Mouse (Mus musculus): ENCODE results near the gene Gipc3.

Gipc3 gene

GRCm38 (mm10) chr10:81342686-81343505, at the start of gene Gipc3:
TSS of gene Gipc3 (minus strand) at chr10:81343266.
- peak; percentile 58 to 78 for DNase-seq (ENCODE audit: inconsistent age in 2 of 2, low spot score in 1 of 2)

GRCm38 (mm10) chr10:81392781-81393185, 49.7 kb upstream of the Gipc3 start, which contains the start of gene Smim24:
TSS of gene Smim24 (plus strand) at chr10:81393051.
- DNase-seq (ENCODE audit: inconsistent age in 2 of 2, low spot score in 1 of 2): no peak

DNA sequence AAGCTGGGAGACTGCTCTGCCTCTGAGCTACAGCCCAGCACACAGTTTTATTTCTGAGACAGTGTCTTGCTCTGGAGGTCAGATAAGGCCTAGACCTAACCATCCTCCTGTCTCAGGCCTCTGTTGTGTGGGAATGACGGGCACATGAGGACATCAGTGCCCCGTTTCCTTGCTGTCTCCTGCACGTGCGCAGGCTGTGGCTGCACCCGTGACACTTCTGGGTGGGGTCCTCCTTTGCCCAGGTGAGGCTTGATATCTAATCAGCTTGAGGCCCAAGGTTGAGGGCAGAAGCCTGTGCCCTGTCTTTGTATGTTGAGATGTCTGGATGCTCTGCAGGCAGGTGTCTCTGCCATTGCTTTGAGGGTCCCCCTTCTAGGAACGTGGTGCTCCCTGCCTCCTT, 49.2 kb upstream of the Gipc3 start:
- DNase-seq (ENCODE audit: inconsistent age in 2 of 2, low spot score in 1 of 2): no peak

DNA sequence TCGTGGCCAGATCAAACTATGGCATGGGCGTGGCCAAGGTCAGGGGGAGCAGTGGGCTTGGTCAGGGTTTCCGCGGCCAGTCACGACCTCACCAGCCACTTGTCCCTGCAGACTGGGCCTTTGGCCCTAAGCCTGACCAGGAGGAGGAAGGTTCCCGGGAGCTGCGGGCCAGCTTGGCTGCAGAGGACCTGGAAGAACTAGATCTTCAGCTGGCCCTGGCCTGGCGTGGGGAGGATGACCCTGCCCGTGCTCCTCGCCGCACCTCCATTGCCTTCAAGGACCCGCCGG, 47.6 kb upstream of the Gipc3 start:
- DNase-seq (ENCODE audit: inconsistent age in 2 of 2, low spot score in 1 of 2): peak in 1 of 2 experiments; percentile 64

DNA sequence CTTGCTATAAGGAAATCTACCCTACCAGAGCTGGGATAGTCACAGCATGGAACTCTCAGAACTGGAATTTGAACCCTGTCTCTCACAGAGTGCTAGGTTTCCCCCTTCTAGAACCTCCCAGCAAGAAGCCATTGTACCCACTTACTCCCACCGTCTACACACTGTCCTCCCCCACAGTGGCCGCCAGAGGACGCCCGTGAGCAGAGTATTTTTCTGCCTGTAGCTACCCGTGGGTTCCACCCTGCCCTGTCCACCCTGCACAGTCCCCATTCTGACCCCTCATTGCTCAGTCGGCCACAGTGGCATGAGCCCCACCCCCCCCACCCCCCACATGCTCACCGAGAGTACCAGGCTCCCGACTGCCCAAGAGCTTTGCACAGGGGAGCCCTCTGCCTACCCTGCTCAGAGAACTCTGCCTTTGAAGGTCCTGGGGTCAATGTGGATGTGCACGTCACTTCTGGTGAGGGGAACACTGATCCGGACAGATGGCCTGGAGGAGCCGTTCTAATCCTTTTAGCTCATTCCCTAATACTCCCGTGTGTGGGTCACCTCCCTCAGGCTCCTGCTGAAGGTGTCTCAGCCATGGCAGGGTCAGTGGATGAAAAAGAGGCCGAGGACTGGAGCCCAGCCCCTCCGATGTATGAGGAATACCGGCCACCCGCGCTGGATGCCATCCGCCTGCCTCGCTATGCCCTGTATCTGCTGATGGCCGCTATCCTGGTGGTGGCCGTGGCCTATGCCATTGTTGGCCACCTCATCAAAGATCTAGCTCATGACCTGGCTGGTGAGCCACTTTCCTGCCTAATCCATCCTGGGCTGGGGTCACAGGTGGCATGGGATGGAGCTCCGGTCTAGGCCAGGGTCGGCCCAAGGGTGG, 47.0 kb upstream of the Gipc3 start:
- peak; percentile 76 to 93 for DNase-seq (ENCODE audit: inconsistent age in 2 of 2, low spot score in 1 of 2)

DNA sequence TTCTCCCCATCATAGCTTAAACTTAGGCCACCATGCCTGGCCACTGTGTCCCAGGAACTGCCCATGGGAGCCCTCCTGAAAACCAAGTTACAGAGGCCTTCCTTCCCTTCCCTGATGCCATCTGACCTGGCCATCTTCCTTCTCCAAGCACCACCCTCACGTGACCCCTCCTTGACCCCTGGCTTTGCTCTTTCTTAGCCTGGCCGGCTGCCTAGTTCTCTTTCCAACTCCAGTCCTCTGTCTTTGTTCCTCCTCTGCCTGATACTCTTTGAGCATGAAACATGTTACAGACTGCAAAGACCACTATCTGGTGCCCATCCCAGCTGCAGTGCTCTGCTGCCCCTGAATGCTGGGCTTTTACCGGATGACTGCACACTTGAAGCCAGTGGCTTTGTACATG, 46.3 kb upstream of the Gipc3 start:
- peak; percentile 69 to 85 for DNase-seq (ENCODE audit: inconsistent age in 2 of 2, low spot score in 1 of 2)

DNA sequence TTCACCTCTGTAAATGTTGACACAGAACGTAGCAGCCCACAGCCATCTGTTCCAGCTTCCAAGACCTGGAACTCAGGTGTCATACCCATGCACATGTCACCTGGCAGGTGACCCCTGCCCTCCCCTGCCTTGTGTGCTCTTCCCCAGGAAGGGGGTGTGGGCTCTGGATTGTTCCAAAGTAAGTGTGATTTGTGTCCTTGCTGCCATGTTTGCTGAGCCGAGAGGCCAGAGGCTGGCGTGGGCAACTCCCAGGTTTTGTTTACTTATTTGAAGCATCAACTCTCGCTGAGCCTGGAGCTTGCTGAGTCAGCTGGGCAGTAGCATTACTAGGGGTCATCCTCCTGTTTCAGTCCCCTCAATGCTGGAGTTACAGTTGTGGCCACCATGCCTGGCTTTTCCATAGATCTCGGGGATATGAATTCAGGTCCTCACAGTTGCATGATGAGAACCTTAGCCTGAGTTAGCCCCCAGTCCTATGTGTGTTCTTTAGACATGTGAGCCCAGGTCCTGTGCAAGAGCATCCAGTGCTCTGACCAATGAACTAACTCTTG, 45.5 kb upstream of the Gipc3 start, which contains the start of gene Gm48552:
Gm48552 (plus strand) TSS at position 501 of the 551 bp plus-strand sequence.
- DNase-seq (ENCODE audit: inconsistent age in 2 of 2, low spot score in 1 of 2): no peak

DNA sequence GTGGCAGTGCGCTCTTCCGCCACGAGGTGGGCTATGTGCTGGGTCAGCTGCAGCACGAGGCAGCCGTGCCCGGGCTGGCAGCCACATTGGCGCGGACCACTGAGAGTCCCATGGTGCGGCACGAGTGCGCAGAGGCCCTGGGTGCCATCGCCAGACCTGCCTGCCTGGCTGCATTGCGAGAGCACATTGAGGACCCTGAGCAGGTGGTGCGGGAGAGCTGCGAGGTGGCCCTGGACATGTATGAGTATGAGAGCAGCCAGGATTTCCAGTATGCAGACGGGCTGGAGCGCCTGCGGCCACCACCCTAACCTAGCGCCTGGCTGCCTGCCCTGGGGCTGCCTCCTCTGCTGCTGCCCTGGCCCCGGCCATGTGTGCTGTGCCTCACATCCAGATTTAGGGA, 44.6 kb upstream of the Gipc3 start:
- no peak for DNase-seq (ENCODE audit: inconsistent age in 2 of 2, low spot score in 1 of 2)

- DNase-seq (ENCODE audit: inconsistent age in 2 of 2, low spot score in 1 of 2): peak; percentile 42 to 63
Observed at GRCm38 (mm10) chr10:81385603-81386306, 42.7 kb upstream of the Gipc3 start.

DNA sequence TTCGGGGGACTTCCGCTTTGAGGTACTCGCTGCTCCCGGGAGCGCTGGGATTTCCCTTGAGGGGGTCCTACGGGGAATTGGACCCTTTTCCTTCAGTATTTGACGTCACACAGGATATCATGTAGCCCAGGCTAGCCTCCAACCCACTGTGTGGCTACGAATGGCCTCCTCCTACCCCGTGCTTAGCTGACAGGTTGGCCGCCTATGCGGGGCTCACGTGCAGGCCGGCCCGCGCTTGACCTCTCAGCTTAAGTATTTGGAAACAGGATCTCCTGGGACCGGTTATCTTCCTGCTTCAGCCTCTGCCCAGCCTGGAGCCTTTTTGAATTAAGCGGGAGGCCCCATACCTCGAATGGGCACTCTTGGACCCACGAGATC, 41.5 kb upstream of the Gipc3 start:
- no peak for DNase-seq (ENCODE audit: inconsistent age in 2 of 2, low spot score in 1 of 2)

DNA sequence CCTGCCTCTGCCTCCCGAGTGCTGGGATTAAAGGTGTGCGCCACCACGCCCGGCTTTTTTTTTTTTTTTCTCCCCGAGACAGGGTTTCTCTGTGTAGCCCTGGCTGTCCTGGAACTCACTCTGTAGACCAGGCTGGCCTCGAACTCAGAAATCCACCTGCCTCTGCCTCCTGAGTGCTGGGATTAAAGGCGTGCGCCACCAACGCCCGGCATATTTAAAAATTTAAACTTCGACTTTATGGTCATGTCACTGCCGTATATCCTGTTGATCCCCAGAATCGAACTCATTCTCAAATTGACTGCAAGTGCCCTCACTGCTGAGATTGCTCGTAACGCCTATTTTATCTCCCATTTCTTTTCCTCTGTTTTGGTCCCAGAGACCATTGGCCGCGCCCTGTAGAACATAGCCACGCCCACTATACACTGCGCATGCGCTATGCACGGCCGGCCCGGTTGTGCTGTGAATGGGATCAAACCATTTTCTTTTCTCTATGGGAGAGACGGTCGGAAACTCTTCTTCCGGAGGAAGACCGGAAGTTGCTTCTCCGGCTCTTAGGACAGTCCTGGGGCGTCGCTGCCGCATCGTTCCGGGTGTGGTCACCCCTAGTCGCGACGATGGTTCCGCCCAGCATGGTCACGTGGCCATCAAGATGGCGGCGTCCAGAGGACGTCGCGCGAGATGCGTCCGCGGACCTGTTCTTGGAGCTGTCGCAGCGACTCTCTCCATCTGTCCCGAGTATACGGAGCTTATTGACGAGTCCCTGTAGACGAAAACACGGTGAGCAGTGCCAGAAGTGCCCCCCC, 40.9 kb upstream of the Gipc3 start, which contains the start of the genes Dohh and Gm48551:
Dohh (plus strand) TSS at position 627 of the 803 bp plus-strand sequence.
Gm48551 (plus strand) TSS at position 665 of the 803 bp plus-strand sequence.
- DNase-seq (ENCODE audit: inconsistent age in 2 of 2, low spot score in 1 of 2): peak; percentile 98 to 100

GRCm38 (mm10) chr10:81382039-81382438, 39.0 kb upstream of the Gipc3 start:
- no peak for DNase-seq (ENCODE audit: inconsistent age in 2 of 2, low spot score in 1 of 2)

DNA sequence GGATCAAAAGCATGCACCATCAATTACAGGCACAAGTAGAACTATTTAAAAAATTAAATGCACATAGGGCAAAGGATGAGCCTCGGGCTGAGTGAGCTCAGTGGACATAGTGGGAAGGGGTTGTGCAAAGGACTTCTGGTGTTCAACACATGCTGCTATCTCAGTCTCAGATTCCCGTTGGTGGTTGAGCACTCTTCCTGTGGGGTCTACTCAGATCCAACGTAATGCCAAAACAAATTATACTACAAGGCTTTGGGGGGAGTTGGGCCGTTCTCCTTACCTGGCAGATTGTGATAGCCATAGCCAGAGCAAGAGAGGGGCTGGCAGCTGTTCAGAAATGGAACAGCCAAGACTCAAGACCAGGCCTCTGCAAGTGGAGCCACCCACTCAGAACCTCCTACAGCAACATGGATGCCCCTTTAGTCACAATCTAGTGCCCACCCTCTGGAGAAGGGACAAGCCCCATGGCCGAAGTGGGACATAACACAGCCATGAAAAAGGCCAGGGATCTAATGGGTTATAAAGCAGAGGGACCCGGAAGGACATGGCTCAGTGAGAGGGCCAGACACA, 36.8 kb upstream of the Gipc3 start:
- DNase-seq (ENCODE audit: inconsistent age in 2 of 2, low spot score in 1 of 2): no peak

DNA sequence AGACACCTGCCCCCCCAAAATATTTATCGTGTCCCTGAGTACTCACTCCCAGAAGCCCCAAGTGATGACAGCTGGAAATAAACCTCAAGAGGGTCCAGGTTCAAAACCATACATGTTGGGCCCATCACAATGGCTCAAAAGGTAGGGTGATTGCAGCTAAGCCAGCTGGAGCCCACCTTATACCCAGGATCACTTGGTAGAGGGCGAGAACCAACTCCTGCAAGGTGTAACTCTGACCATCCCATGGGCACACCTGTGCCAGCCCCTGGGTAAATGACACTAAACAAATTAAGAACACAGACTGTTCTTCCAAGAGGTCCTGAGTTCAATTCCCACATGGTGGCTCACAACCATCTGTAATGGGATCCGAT, 36.1 kb upstream of the Gipc3 start:
- DNase-seq (ENCODE audit: inconsistent age in 2 of 2, low spot score in 1 of 2): no peak

GRCm38 (mm10) chr10:81378553-81379182, 35.6 kb upstream of the Gipc3 start:
- peak; percentile 100 for DNase-seq (ENCODE audit: inconsistent age in 2 of 2, low spot score in 1 of 2)

GRCm38 (mm10) chr10:81377793-81378552, 34.9 kb upstream of the Gipc3 start, which contains the start of gene Fzr1:
TSS of gene Fzr1 (minus strand) at chr10:81378516.
- peak in 1 of 2 experiments; percentile 87 for DNase-seq (ENCODE audit: inconsistent age in 2 of 2, low spot score in 1 of 2)

GRCm38 (mm10) chr10:81377362-81377664, 34.2 kb upstream of the Gipc3 start:
- peak in 1 of 2 experiments; percentile 64 for DNase-seq (ENCODE audit: inconsistent age in 2 of 2, low spot score in 1 of 2)

- peak in 1 of 2 experiments; percentile 68 for DNase-seq (ENCODE audit: inconsistent age in 2 of 2, low spot score in 1 of 2)
Observed at GRCm38 (mm10) chr10:81376561-81377361, 33.7 kb upstream of the Gipc3 start.
